Mouse (Mus musculus) erythroblast, embryonic 14.5 days (primary cell): ENCODE data around the gene Trp53tg5.

ENCODE experiments used
- GATA1 ChIP-seq: IDR thresholded peaks from 2 replicates; pipeline ENCODE4 v1.6.1; 2012; ENCODE audit warnings: low read length, inconsistent platforms, mixed read lengths
- TAL1 ChIP-seq: IDR thresholded peaks from 3 replicates; pipeline ENCODE4 v1.6.1; 2012; ENCODE audit warnings: low read length, inconsistent platforms, mixed read lengths

GRCm38 (mm10) chr2:164466787-164467186, 6.7 kb downstream of the Trp53tg5 start:
- TF ChIP-seq TAL1: no peak
- no peak for TF ChIP-seq GATA1
